Mouse (Mus musculus): ENCODE measurements around the gene Pde10a. TPM values are rescaled to one million over a fixed set of nuclear protein-coding genes. Genes with fewer than 3 reads are reported as not detected.

Pde10a gene
- polyA plus RNA-seq, 1 experiment from 2014 or later, result 1.8 TPM

GRCm38 (mm10) chr17:8815376-8815775, 290.2 kb downstream of the Pde10a start:
- Histone ChIP-seq H3K4me3 (ENCODE audit: low read depth, low read length) (no peak overlapping the region), H3K4me2 (no peak overlapping the region), H3K27me3 (replicated peaks; ENCODE audit: control insufficient read depth, insufficient read depth, low read length) (no peaks in the 10 kb centered on the region; the same call in none of the 2 replicates), H3K9me3 (ENCODE audit: control insufficient read depth, low read length) (no peaks in the 10 kb centered on the region), H3K9ac (ENCODE audit: low read depth, low read length) (no peak overlapping the region), H3K36me3 (ENCODE audit: control insufficient read depth, insufficient read depth, low read length) (no peaks in the 10 kb centered on the region), H3K4me1 (replicated peaks; ENCODE audit: control insufficient read depth, insufficient read depth, low read length) (no peaks in the 10 kb centered on the region; the same call in 1 of the 2 replicates), H3K27ac (ENCODE audit: low read depth, low read length) (no peak overlapping the region)
- WGBS, result 88% methylated on average over 3 of the region's 3 CpGs
- no peak for ATAC-seq (replicated peaks; ENCODE audit: low FRiP score)
- no peak for DNase-seq (ENCODE audit: low spot score)

- ATAC-seq (replicated peaks; ENCODE audit: low FRiP score) (no peak), DNase-seq (ENCODE audit: low spot score) (no peak)
- Histone ChIP-seq H3K9me3 (ENCODE audit: control insufficient read depth, low read length) (no peaks in the 10 kb centered on the region), H3K4me1 (replicated peaks; ENCODE audit: control insufficient read depth, insufficient read depth, low read length) (no peaks in the 10 kb centered on the region; the same call in 1 of the 2 replicates), H3K27ac (ENCODE audit: low read depth, low read length) (no peak overlapping the region), H3K36me3 (ENCODE audit: control insufficient read depth, insufficient read depth, low read length) (no peaks in the 10 kb centered on the region), H3K27me3 (replicated peaks; ENCODE audit: control insufficient read depth, insufficient read depth, low read length) (no peaks in the 10 kb centered on the region; the same call in none of the 2 replicates), H3K4me3 (ENCODE audit: low read depth, low read length) (no peak overlapping the region), H3K9ac (ENCODE audit: low read depth, low read length) (no peak overlapping the region), H3K4me2 (no peak overlapping the region)
- 72% methylated on average over 5 of the region's 5 CpGs for WGBS
Measured at GRCm38 (mm10) chr17:8815864-8816263, 290.7 kb downstream of the Pde10a start.

- H3K4me2 ChIP-seq, result no peak overlapping the region
- H3K27me3 ChIP-seq (replicated peaks; ENCODE audit: control insufficient read depth, insufficient read depth, low read length), result no peaks in the 10 kb centered on the region; the same call in none of the 2 replicates
- no peak overlapping the region for H3K9ac ChIP-seq (ENCODE audit: low read depth, low read length)
- no peak overlapping the region for H3K4me3 ChIP-seq (ENCODE audit: low read depth, low read length)
- no peak for ATAC-seq (replicated peaks; ENCODE audit: low FRiP score)
- H3K9me3 ChIP-seq (ENCODE audit: control insufficient read depth, low read length), result no peaks in the 10 kb centered on the region
- H3K27ac ChIP-seq (ENCODE audit: low read depth, low read length), result no peak overlapping the region
- no peaks in the 10 kb centered on the region for H3K4me1 ChIP-seq (replicated peaks; ENCODE audit: control insufficient read depth, insufficient read depth, low read length)
- 84% methylated on average over 13 of the region's 13 CpGs for WGBS
- H3K36me3 ChIP-seq (ENCODE audit: control insufficient read depth, insufficient read depth, low read length), result no peaks in the 10 kb centered on the region
- no peak for DNase-seq (ENCODE audit: low spot score)
Measured at GRCm38 (mm10) chr17:8818675-8819074, 293.5 kb downstream of the Pde10a start.

- Histone ChIP-seq H3K27ac (ENCODE audit: low read depth, low read length) (no peak overlapping the region), H3K9me3 (ENCODE audit: control insufficient read depth, low read length) (no peaks in the 10 kb centered on the region), H3K27me3 (replicated peaks; ENCODE audit: control insufficient read depth, insufficient read depth, low read length) (no peaks in the 10 kb centered on the region; the same call in none of the 2 replicates), H3K4me3 (ENCODE audit: low read depth, low read length) (no peak overlapping the region), H3K4me1 (replicated peaks; ENCODE audit: control insufficient read depth, insufficient read depth, low read length) (no peaks in the 10 kb centered on the region), H3K9ac (ENCODE audit: low read depth, low read length) (no peak overlapping the region), H3K36me3 (ENCODE audit: control insufficient read depth, insufficient read depth, low read length) (no peaks in the 10 kb centered on the region), H3K4me2 (no peak overlapping the region)
- DNase-seq (ENCODE audit: low spot score), result no peak
- no peak for ATAC-seq (replicated peaks; ENCODE audit: low FRiP score)
- WGBS, result 67% methylated on average over 7 of the region's 7 CpGs
Measured at GRCm38 (mm10) chr17:8823548-8823947, 298.4 kb downstream of the Pde10a start.

- no peaks in the 10 kb centered on the region for H3K4me1 ChIP-seq (replicated peaks; ENCODE audit: control insufficient read depth, insufficient read depth, low read length)
- H3K9ac ChIP-seq (ENCODE audit: low read depth, low read length), result no peak overlapping the region
- DNase-seq (ENCODE audit: low spot score), result no peak
- H3K27me3 ChIP-seq (replicated peaks; ENCODE audit: control insufficient read depth, insufficient read depth, low read length), result no peaks in the 10 kb centered on the region; the same call in 1 of the 2 replicates
- ATAC-seq (replicated peaks; ENCODE audit: low FRiP score), result no peak
- H3K27ac ChIP-seq (ENCODE audit: low read depth, low read length), result no peak overlapping the region
- H3K4me3 ChIP-seq (ENCODE audit: low read depth, low read length), result no peak overlapping the region
- H3K36me3 ChIP-seq (ENCODE audit: control insufficient read depth, insufficient read depth, low read length), result no peaks in the 10 kb centered on the region
- no peak overlapping the region for H3K4me2 ChIP-seq
- H3K9me3 ChIP-seq (ENCODE audit: control insufficient read depth, low read length), result no peaks in the 10 kb centered on the region
- WGBS, result 81% methylated on average over 9 of the region's 9 CpGs
Measured at GRCm38 (mm10) chr17:8827204-8827603, 302.0 kb downstream of the Pde10a start.

- Histone ChIP-seq H3K27ac (ENCODE audit: low read depth, low read length) (no peak overlapping the region), H3K9ac (ENCODE audit: low read depth, low read length) (no peak overlapping the region), H3K9me3 (ENCODE audit: control insufficient read depth, low read length) (no peaks in the 10 kb centered on the region), H3K4me1 (replicated peaks; ENCODE audit: control insufficient read depth, insufficient read depth, low read length) (no peaks in the 10 kb centered on the region), H3K27me3 (replicated peaks; ENCODE audit: control insufficient read depth, insufficient read depth, low read length) (no peaks in the 10 kb centered on the region; the same call in 1 of the 2 replicates), H3K4me2 (no peak overlapping the region), H3K36me3 (ENCODE audit: control insufficient read depth, insufficient read depth, low read length) (no peaks in the 10 kb centered on the region), H3K4me3 (ENCODE audit: low read depth, low read length) (no peak overlapping the region)
- ATAC-seq (replicated peaks; ENCODE audit: low FRiP score) (no peak), DNase-seq (ENCODE audit: low spot score) (no peak)
- 85% methylated on average over 5 of the region's 5 CpGs for WGBS
Measured at GRCm38 (mm10) chr17:8831001-8831400, 305.8 kb downstream of the Pde10a start.

GRCm38 (mm10) chr17:8836292-8836691, 311.1 kb downstream of the Pde10a start:
- no peak overlapping the region for H3K27ac ChIP-seq (ENCODE audit: low read depth, low read length)
- WGBS, result 83% methylated on average over 5 of the region's 5 CpGs
- H3K36me3 ChIP-seq (ENCODE audit: control insufficient read depth, insufficient read depth, low read length), result no peaks in the 10 kb centered on the region
- no peaks in the 10 kb centered on the region for H3K27me3 ChIP-seq (replicated peaks; ENCODE audit: control insufficient read depth, insufficient read depth, low read length)
- DNase-seq (ENCODE audit: low spot score) (no peak), ATAC-seq (replicated peaks; ENCODE audit: low FRiP score) (no peak)
- H3K4me2 ChIP-seq, result no peak overlapping the region
- H3K9ac ChIP-seq (ENCODE audit: low read depth, low read length), result no peak overlapping the region
- H3K9me3 ChIP-seq (ENCODE audit: control insufficient read depth, low read length), result no peaks in the 10 kb centered on the region
- no peak overlapping the region for H3K4me3 ChIP-seq (ENCODE audit: low read depth, low read length)
- H3K4me1 ChIP-seq (replicated peaks; ENCODE audit: control insufficient read depth, insufficient read depth, low read length), result no peaks in the 10 kb centered on the region

GRCm38 (mm10) chr17:8838252-8838651, 313.1 kb downstream of the Pde10a start:
- no peak overlapping the region for H3K9ac ChIP-seq (ENCODE audit: low read depth, low read length)
- no peak overlapping the region for H3K27ac ChIP-seq (ENCODE audit: low read depth, low read length)
- ATAC-seq (replicated peaks; ENCODE audit: low FRiP score) (no peak), DNase-seq (ENCODE audit: low spot score) (no peak)
- H3K4me3 ChIP-seq (ENCODE audit: low read depth, low read length), result no peak overlapping the region
- 42% methylated on average over 8 of the region's 8 CpGs for WGBS
- H3K27me3 ChIP-seq (replicated peaks; ENCODE audit: control insufficient read depth, insufficient read depth, low read length), result no peaks in the 10 kb centered on the region
- no peaks in the 10 kb centered on the region for H3K36me3 ChIP-seq (ENCODE audit: control insufficient read depth, insufficient read depth, low read length)
- H3K4me1 ChIP-seq (replicated peaks; ENCODE audit: control insufficient read depth, insufficient read depth, low read length), result no peaks in the 10 kb centered on the region; the same call in 1 of the 2 replicates
- H3K4me2 ChIP-seq, result no peak overlapping the region
- no peaks in the 10 kb centered on the region for H3K9me3 ChIP-seq (ENCODE audit: control insufficient read depth, low read length)

- Histone ChIP-seq H3K27me3 (replicated peaks; ENCODE audit: control insufficient read depth, insufficient read depth, low read length) (no peaks in the 10 kb centered on the region), H3K27ac (ENCODE audit: low read depth, low read length) (no peak overlapping the region), H3K4me2 (no peak overlapping the region), H3K4me1 (replicated peaks; ENCODE audit: control insufficient read depth, insufficient read depth, low read length) (no peaks in the 10 kb centered on the region; the same call in 1 of the 2 replicates), H3K36me3 (ENCODE audit: control insufficient read depth, insufficient read depth, low read length) (no peaks in the 10 kb centered on the region), H3K4me3 (ENCODE audit: low read depth, low read length) (no peak overlapping the region), H3K9me3 (ENCODE audit: control insufficient read depth, low read length) (no peaks in the 10 kb centered on the region), H3K9ac (ENCODE audit: low read depth, low read length) (no peak overlapping the region)
- 73% methylated on average over 10 of the region's 10 CpGs for WGBS
- ATAC-seq (replicated peaks; ENCODE audit: low FRiP score), result no peak
- DNase-seq (ENCODE audit: low spot score), result no peak
Measured at GRCm38 (mm10) chr17:8839237-8840011, 314.3 kb downstream of the Pde10a start.
